Mouse (Mus musculus) bone marrow, adult 2 months (tissue): ENCODE measurements around the gene Mark4.

Experiments
- CTCF ChIP-seq: fragments of 200-500 bp; IDR thresholded peaks from 2 replicates; pipeline ENCODE4 v1.5.1; 2011; ENCODE audit warnings: low read length, control low read depth; ENCODE audit not compliant: control insufficient read depth, insufficient read depth
- POLR2A ChIP-seq: fragments of 200-500 bp; IDR thresholded peaks from 2 replicates; pipeline ENCODE4 v1.6.1; 2011; ENCODE audit warnings: low read depth, mild to moderate bottlenecking, control low read depth, low read length, borderline replicate concordance; ENCODE audit not compliant: control insufficient read depth

DNA sequence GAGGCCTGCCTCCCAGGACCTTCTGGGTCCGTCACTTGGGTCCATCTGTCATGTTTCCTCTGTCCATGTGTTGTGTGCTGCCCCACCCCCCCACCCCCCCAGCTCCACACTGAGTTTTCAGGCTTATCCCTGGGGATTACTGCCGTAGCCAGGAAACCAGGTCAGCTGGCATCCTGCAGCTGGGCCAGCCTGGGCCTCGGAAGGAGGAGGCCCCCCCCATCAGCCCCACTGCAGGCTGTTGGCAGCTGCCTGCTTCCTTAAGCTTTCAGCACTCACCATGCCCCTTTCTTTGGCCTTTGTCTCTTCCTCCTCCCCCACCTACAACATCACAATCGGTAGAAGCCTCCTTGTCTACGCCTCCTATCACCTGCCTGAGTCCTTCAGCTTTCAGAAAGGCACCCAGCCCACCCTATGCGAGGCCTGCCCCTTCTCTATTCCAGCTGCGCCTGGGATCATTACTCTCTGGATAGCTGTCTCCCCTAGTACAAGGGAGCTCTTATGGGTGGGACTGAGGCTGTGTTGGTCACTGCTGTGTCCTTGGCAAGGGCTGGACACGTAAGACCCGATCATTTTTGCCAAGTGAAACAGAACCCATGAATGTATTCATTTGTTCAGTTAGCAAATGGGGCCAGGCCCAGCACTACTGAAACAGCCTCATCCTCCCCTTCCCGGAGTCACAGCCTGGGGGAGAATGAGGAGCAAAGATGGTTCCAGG, 69.8 kb downstream of the Mark4 start:
- TF ChIP-seq CTCF = no peak
- no peak for TF ChIP-seq POLR2A
